Mouse (Mus musculus): ENCODE results near the gene Cdcp1.

DNA sequence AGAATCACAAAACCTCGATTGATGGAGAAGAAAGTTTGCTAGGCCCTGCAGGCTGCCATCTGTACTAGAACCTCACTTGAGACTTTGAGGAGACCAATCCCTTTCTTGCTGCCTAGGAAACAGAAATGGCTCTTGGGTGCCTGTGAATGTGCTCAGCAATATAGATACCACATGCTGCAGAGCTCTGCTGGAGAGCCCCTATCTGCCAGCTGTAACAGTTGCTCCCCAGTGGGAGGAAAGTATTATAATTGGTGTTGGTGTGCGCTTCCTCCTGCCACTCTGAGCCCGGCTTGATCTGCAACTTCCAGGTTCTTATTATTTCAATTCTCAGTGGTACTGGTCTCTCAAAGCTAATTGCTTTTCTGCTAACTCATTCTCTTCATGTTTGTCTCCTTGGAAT is 92.8 kb downstream of the Cdcp1 start:
- no peak for TF ChIP-seq GATA1 (IDR thresholded peaks at IDR 0.05; ENCODE audit: borderline replicate concordance, low read length)
- TF ChIP-seq FLI1 (IDR thresholded peaks at IDR 0.05; ENCODE audit: low read length), result no peak

Measured in megakaryocyte, embryonic 14.5 days (primary cell).